Mouse (Mus musculus): ENCODE data around the gene Slc28a1.

GRCm38 (mm10) chr7:81212261-81212681 lies 97.7 kb downstream of the Slc28a1 start:
- TF ChIP-seq POLR2A (IDR thresholded peaks at IDR 0.05; ENCODE audit: insufficient read length, low read depth) (no peak), USF1 (IDR thresholded peaks at IDR 0.05; ENCODE audit: low read depth) (no peak), MAX (IDR thresholded peaks at IDR 0.05; ENCODE audit: low read depth) (no peak), E2F4 (IDR thresholded peaks at IDR 0.05; ENCODE audit: insufficient read depth) (no peak)

All from myocyte (in vitro differentiated cells).